Mouse (Mus musculus): Measurements from ENCODE around the gene Synj1. TPM values are rescaled to one million over a fixed set of nuclear protein-coding genes. Genes with fewer than 3 reads are reported as not detected.

The Synj1 gene
- polyA plus RNA-seq, 1 experiment from 2014 or later: 17.8 TPM

- H3K4me2 ChIP-seq (replicated peaks; ENCODE audit: low read depth, low read length): no peak overlapping the region
- no peak overlapping the region for H3K9ac ChIP-seq (replicated peaks; ENCODE audit: low read depth, low read length)
- no peak overlapping the region for H3K27ac ChIP-seq (ENCODE audit: low read length)
- H3K4me1 ChIP-seq (ENCODE audit: control insufficient read depth, insufficient read depth, low read length): no peaks in the 10 kb centered on the region
- H3K9me3 ChIP-seq (ENCODE audit: control insufficient read depth, low read depth, low read length): no peaks in the 10 kb centered on the region
- H3K4me3 ChIP-seq (ENCODE audit: low read depth, low read length): no peak overlapping the region
- H3K27me3 ChIP-seq (ENCODE audit: control insufficient read depth, insufficient read depth, low read length): no peaks in the 10 kb centered on the region
- ATAC-seq (ENCODE audit: insufficient number of reproducible peaks, insufficient read depth, low FRiP score, low read depth): no peak
- WGBS: 87% methylated on average over 6 of the region's 6 CpGs
- peaks cover 1% of the 10 kb centered on the region; the same call in 1 of the 2 replicates for H3K36me3 ChIP-seq (ENCODE audit: control insufficient read depth, insufficient read depth, low read length)
Measured at GRCm38 (mm10) chr16:90971004-90971403, 40.1 kb downstream of the Synj1 start.

GRCm38 (mm10) chr16:90966241-90966640 is 44.9 kb downstream of the Synj1 start:
- no peak overlapping the region for H3K9ac ChIP-seq (replicated peaks; ENCODE audit: low read depth, low read length)
- no peaks in the 10 kb centered on the region for H3K9me3 ChIP-seq (ENCODE audit: control insufficient read depth, low read depth, low read length)
- WGBS: 71% methylated on average over 4 of the region's 4 CpGs
- H3K4me3 ChIP-seq (ENCODE audit: low read depth, low read length): no peak overlapping the region
- no peak overlapping the region for H3K27ac ChIP-seq (ENCODE audit: low read length)
- peaks cover 3% of the 10 kb centered on the region; the same call in 1 of the 2 replicates for H3K36me3 ChIP-seq (ENCODE audit: control insufficient read depth, insufficient read depth, low read length)
- H3K27me3 ChIP-seq (ENCODE audit: control insufficient read depth, insufficient read depth, low read length): no peaks in the 10 kb centered on the region
- no peak for ATAC-seq (ENCODE audit: insufficient number of reproducible peaks, insufficient read depth, low FRiP score, low read depth)
- no peaks in the 10 kb centered on the region for H3K4me1 ChIP-seq (ENCODE audit: control insufficient read depth, insufficient read depth, low read length)
- no peak overlapping the region for H3K4me2 ChIP-seq (replicated peaks; ENCODE audit: low read depth, low read length)

- ATAC-seq (ENCODE audit: insufficient number of reproducible peaks, insufficient read depth, low FRiP score, low read depth): peak; percentile 61; the same call in 1 of the 2 replicates
- WGBS: 90% methylated on average over 10 of the region's 10 CpGs
- no peak overlapping the region for H3K27ac ChIP-seq (ENCODE audit: low read length)
Measured at GRCm38 (mm10) chr16:90964302-90964701, 46.8 kb downstream of the Synj1 start.

GRCm38 (mm10) chr16:90963866-90964265 is 47.2 kb downstream of the Synj1 start:
- 87% methylated on average over 10 of the region's 10 CpGs for WGBS
- H3K9ac ChIP-seq (replicated peaks; ENCODE audit: low read depth, low read length): no peak overlapping the region
- H3K4me3 ChIP-seq (ENCODE audit: low read depth, low read length): no peak overlapping the region
- no peaks in the 10 kb centered on the region for H3K4me1 ChIP-seq (ENCODE audit: control insufficient read depth, insufficient read depth, low read length)
- no peak for ATAC-seq (ENCODE audit: insufficient number of reproducible peaks, insufficient read depth, low FRiP score, low read depth)
- H3K27me3 ChIP-seq (ENCODE audit: control insufficient read depth, insufficient read depth, low read length): no peaks in the 10 kb centered on the region
- no peak overlapping the region for H3K4me2 ChIP-seq (replicated peaks; ENCODE audit: low read depth, low read length)
- H3K36me3 ChIP-seq (ENCODE audit: control insufficient read depth, insufficient read depth, low read length): peaks cover 6% of the 10 kb centered on the region; the same call in 1 of the 2 replicates
- no peaks in the 10 kb centered on the region for H3K9me3 ChIP-seq (ENCODE audit: control insufficient read depth, low read depth, low read length)
- no peak overlapping the region for H3K27ac ChIP-seq (ENCODE audit: low read length)

More at GRCm38 (mm10) chr16:90964302-90964701, 46.8 kb downstream of the Synj1 start:
- Histone ChIP-seq H3K9ac (replicated peaks; ENCODE audit: low read depth, low read length) (no peak overlapping the region), H3K9me3 (ENCODE audit: control insufficient read depth, low read depth, low read length) (no peaks in the 10 kb centered on the region), H3K27me3 (ENCODE audit: control insufficient read depth, insufficient read depth, low read length) (no peaks in the 10 kb centered on the region), H3K4me2 (replicated peaks; ENCODE audit: low read depth, low read length) (no peak overlapping the region), H3K4me1 (ENCODE audit: control insufficient read depth, insufficient read depth, low read length) (no peaks in the 10 kb centered on the region), H3K36me3 (ENCODE audit: control insufficient read depth, insufficient read depth, low read length) (peaks cover 6% of the 10 kb centered on the region; the same call in 1 of the 2 replicates), H3K4me3 (ENCODE audit: low read depth, low read length) (no peak overlapping the region)

GRCm38 (mm10) chr16:90963231-90963630 is 47.9 kb downstream of the Synj1 start:
- WGBS: 89% methylated on average over 4 of the region's 4 CpGs
- no peaks in the 10 kb centered on the region for H3K9me3 ChIP-seq (ENCODE audit: control insufficient read depth, low read depth, low read length)
- H3K36me3 ChIP-seq (ENCODE audit: control insufficient read depth, insufficient read depth, low read length): peaks cover 6% of the 10 kb centered on the region; the same call in 1 of the 2 replicates
- no peak overlapping the region for H3K27ac ChIP-seq (ENCODE audit: low read length)
- H3K4me2 ChIP-seq (replicated peaks; ENCODE audit: low read depth, low read length): no peak overlapping the region
- H3K27me3 ChIP-seq (ENCODE audit: control insufficient read depth, insufficient read depth, low read length): no peaks in the 10 kb centered on the region
- no peak overlapping the region for H3K9ac ChIP-seq (replicated peaks; ENCODE audit: low read depth, low read length)
- no peaks in the 10 kb centered on the region for H3K4me1 ChIP-seq (ENCODE audit: control insufficient read depth, insufficient read depth, low read length)
- H3K4me3 ChIP-seq (ENCODE audit: low read depth, low read length): no peak overlapping the region
- no peak for ATAC-seq (ENCODE audit: insufficient number of reproducible peaks, insufficient read depth, low FRiP score, low read depth)

- Histone ChIP-seq H3K27me3 (ENCODE audit: control insufficient read depth, insufficient read depth, low read length) (no peaks in the 10 kb centered on the region), H3K4me2 (replicated peaks; ENCODE audit: low read depth, low read length) (no peak overlapping the region), H3K27ac (ENCODE audit: low read length) (no peak overlapping the region), H3K9ac (replicated peaks; ENCODE audit: low read depth, low read length) (no peak overlapping the region), H3K4me1 (ENCODE audit: control insufficient read depth, insufficient read depth, low read length) (no peaks in the 10 kb centered on the region), H3K36me3 (ENCODE audit: control insufficient read depth, insufficient read depth, low read length) (peaks cover 6% of the 10 kb centered on the region; the same call in 1 of the 2 replicates), H3K4me3 (ENCODE audit: low read depth, low read length) (no peak overlapping the region), H3K9me3 (ENCODE audit: control insufficient read depth, low read depth, low read length) (no peaks in the 10 kb centered on the region)
- ATAC-seq (ENCODE audit: insufficient number of reproducible peaks, insufficient read depth, low FRiP score, low read depth): no peak
- WGBS: 65% methylated on average over 5 of the region's 5 CpGs
Measured at GRCm38 (mm10) chr16:90958301-90959085, 52.6 kb downstream of the Synj1 start.

- no peak for ATAC-seq (ENCODE audit: insufficient number of reproducible peaks, insufficient read depth, low FRiP score, low read depth)
- H3K36me3 ChIP-seq (ENCODE audit: control insufficient read depth, insufficient read depth, low read length): peaks cover 4% of the 10 kb centered on the region; the same call in 1 of the 2 replicates
- H3K9me3 ChIP-seq (ENCODE audit: control insufficient read depth, low read depth, low read length): no peaks in the 10 kb centered on the region
- no peaks in the 10 kb centered on the region for H3K4me1 ChIP-seq (ENCODE audit: control insufficient read depth, insufficient read depth, low read length)
- H3K4me2 ChIP-seq (replicated peaks; ENCODE audit: low read depth, low read length): no peak overlapping the region
- H3K27ac ChIP-seq (ENCODE audit: low read length): no peak overlapping the region
- H3K4me3 ChIP-seq (ENCODE audit: low read depth, low read length): no peak overlapping the region
- H3K27me3 ChIP-seq (ENCODE audit: control insufficient read depth, insufficient read depth, low read length): no peaks in the 10 kb centered on the region
- H3K9ac ChIP-seq (replicated peaks; ENCODE audit: low read depth, low read length): no peak overlapping the region; the same call in 1 of the 2 replicates
- 74% methylated on average over 6 of the region's 6 CpGs for WGBS
Measured at GRCm38 (mm10) chr16:90955494-90955893, 55.6 kb downstream of the Synj1 start.

GRCm38 (mm10) chr16:90953770-90954169 is 57.3 kb downstream of the Synj1 start:
- WGBS: 88% methylated on average over 6 of the region's 6 CpGs
- H3K27ac ChIP-seq (ENCODE audit: low read length): no peak overlapping the region

More at GRCm38 (mm10) chr16:90953770-90954169, 57.3 kb downstream of the Synj1 start:
- ATAC-seq (ENCODE audit: insufficient number of reproducible peaks, insufficient read depth, low FRiP score, low read depth): no peak
- H3K4me3 ChIP-seq (ENCODE audit: low read depth, low read length): no peak overlapping the region
- no peaks in the 10 kb centered on the region for H3K9me3 ChIP-seq (ENCODE audit: control insufficient read depth, low read depth, low read length)
- no peaks in the 10 kb centered on the region for H3K4me1 ChIP-seq (ENCODE audit: control insufficient read depth, insufficient read depth, low read length)
- H3K4me2 ChIP-seq (replicated peaks; ENCODE audit: low read depth, low read length): no peak overlapping the region
- no peaks in the 10 kb centered on the region for H3K36me3 ChIP-seq (ENCODE audit: control insufficient read depth, insufficient read depth, low read length)
- no peak overlapping the region for H3K9ac ChIP-seq (replicated peaks; ENCODE audit: low read depth, low read length)
- no peaks in the 10 kb centered on the region for H3K27me3 ChIP-seq (ENCODE audit: control insufficient read depth, insufficient read depth, low read length)
